Mouse (Mus musculus): ENCODE data around the gene Gm6096.

DNA sequence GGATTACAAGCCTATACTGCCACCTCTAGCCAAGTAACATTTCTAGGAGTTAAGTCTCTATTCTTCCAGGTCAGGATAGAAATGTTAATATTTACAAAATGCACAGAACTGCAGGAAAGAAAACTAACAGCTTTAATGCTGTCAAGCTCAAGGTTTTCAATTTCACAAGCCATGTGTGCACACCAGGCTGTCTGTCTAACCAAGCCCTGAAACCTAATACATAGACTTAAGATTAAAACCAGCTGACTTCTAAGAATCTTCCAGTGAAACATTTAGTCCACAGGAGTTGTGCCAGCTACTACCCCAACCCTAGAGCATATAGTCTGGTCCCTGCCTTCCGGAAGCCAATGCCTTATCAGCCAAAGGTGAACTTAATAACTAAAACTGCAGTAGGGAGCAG, 7.6 kb downstream of the Gm6096 start:
- no peak for TF ChIP-seq CTCF (IDR thresholded peaks at IDR 0.05; ENCODE audit: control insufficient read depth, insufficient read depth, insufficient replicate concordance, low read depth, low read length)
- TF ChIP-seq POLR2A (IDR thresholded peaks at IDR 0.05; ENCODE audit: control insufficient read depth, low read depth, low read length): no peak
